Mouse (Mus musculus) CD4-positive, CD25-positive, alpha-beta regulatory T cell, adult 2 months (primary cell): ENCODE data around the gene Dctn3.
"Not testable (repeated sequence)": the region's sequence is repeated elsewhere in the genome, so short reads cannot be mapped to it uniquely, and the experiment has no call there.

Experiments used
- DNase-seq: peaks from one replicate; pipeline ENCODE4 v3.0.0-alpha.2; 2012; ENCODE audit warnings: low read depth, low spot score

Dctn3 gene

GRCm38 (mm10) chr4:41699783-41700182 lies 23.2 kb downstream of the Dctn3 start, which contains the start of gene Il11ra1:
Gene Il11ra1 (plus strand): TSS chr4:41699989.
- not testable (repeated sequence) for DNase-seq

GRCm38 (mm10) chr4:41698421-41699016 lies 24.5 kb downstream of the Dctn3 start:
- not testable (repeated sequence) for DNase-seq

DNA sequence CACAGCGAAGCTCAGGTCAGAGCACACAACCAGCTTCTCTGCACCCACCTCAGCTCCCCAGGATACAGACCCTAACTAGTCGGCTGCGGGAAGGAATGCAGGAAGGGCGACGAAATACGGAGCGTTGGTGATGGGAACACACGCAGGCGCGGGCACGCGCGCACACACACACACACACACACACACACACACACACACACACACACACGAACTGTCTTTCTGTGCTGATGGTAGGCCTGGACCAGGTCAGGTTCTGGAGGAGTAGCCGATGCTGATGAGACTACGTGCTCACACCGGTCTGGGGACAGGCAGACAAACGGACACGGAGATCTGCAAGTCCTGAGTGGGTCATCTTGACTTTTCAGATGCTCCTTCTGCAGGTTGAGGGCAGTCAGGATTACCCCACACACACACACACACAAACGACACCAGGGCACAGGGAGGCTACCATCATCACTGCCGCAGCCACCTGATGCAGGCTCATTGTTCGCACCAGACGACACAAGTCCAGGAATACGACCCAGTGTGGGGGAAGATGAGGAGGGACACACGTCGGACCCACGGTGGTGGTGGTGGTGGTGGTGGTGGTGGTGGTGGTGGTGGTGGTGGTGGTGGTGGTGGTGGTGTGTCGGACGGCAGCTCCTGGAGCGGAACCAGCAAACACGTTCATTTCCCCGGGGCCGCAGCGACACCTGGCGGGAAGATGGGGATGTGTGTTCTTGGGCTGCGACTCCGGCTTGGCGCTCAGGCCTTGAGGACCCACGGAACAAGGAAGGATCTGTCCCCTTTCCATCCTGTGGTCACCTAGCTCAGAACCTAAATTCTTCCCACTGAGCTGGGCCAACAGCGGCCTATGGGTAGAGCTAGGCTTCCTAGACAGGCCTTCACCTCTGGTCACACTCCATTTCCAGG lies 25.8 kb downstream of the Dctn3 start, which contains the start of gene Cntfr:
Gene Cntfr, minus strand, starts transcription at position 160 of the 912 bp plus-strand sequence.
- peak; percentile 82 for DNase-seq

- DNase-seq: not testable (repeated sequence)
Measured at GRCm38 (mm10) chr4:41696452-41696851, 26.5 kb downstream of the Dctn3 start.

- DNase-seq: not testable (repeated sequence)
Measured at GRCm38 (mm10) chr4:41695800-41696199, 27.2 kb downstream of the Dctn3 start.

DNA sequence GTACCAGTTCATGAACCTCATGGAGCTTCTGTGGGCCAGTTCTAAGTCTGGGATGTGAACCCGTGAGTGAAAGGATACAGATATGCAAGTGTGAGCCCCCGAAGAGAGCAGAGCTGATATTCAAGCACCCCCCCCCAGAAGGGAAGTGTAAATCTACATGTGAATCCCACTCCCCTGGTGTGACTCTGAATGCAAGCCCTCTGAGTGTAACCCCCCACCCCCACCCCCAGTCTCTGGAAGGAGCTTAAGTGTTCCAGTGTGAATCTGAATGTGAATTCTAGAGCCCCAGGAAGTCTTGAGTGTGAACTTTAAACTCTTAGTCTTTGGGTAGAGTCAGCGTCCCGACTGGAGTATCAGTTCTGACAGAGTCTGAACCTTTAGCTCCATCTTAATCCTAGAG lies 29.5 kb downstream of the Dctn3 start:
- DNase-seq: not testable (repeated sequence)

DNA sequence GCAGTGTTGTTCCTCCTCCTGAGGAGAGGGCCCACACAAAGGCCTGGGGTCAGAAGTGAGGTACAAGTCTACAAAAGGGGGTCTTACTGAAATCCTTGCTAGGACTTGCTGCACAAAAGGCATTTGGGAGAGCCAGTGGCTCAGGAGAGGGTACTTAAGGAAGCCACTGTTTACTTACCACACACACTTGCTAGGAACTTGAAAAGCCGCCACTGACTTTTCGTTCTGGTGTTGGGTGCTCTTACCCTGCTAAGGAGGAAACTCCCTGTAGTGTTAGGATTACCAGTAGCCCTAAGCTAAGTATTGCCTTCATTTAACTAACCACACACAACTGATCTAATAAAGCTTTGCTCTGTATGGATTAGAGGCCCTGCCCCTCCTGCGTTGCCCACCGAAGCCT lies 33.0 kb downstream of the Dctn3 start:
- DNase-seq: not testable (repeated sequence)

GRCm38 (mm10) chr4:41688562-41688961 lies 34.4 kb downstream of the Dctn3 start:
- DNase-seq: not testable (repeated sequence)

DNA sequence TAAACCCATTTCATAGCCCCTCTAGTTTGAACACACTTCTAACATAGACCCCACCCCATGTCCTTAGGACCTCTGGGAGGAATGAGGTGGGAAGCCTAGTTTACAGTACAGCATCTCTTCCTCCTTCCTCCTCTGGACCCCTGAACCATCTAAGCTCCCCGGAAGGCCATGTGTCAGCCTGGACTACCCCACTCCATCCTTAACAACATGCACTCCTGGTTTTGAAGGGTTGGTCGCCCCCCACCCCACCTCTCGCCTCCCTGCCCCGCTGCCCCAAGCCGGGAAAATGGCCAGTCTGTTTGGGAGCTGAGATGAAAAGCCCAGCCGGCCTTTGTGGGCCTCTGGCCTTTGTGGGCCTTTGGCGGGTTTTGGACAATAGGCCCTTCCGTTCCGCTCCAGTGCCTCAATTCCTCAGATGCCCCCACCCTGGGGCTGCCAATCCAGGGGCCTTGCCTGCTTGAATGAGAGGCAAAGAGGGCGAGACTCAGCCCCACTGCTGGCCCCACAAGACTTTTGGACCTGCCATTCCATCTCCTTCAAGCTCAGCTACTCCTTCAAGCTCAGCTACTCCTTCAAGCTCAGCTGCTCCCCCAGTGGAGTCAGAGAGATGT lies 37.0 kb downstream of the Dctn3 start:
- not testable (repeated sequence) for DNase-seq

- DNase-seq: not testable (repeated sequence)
Measured at GRCm38 (mm10) chr4:41684931-41685453, 38.0 kb downstream of the Dctn3 start.

DNA sequence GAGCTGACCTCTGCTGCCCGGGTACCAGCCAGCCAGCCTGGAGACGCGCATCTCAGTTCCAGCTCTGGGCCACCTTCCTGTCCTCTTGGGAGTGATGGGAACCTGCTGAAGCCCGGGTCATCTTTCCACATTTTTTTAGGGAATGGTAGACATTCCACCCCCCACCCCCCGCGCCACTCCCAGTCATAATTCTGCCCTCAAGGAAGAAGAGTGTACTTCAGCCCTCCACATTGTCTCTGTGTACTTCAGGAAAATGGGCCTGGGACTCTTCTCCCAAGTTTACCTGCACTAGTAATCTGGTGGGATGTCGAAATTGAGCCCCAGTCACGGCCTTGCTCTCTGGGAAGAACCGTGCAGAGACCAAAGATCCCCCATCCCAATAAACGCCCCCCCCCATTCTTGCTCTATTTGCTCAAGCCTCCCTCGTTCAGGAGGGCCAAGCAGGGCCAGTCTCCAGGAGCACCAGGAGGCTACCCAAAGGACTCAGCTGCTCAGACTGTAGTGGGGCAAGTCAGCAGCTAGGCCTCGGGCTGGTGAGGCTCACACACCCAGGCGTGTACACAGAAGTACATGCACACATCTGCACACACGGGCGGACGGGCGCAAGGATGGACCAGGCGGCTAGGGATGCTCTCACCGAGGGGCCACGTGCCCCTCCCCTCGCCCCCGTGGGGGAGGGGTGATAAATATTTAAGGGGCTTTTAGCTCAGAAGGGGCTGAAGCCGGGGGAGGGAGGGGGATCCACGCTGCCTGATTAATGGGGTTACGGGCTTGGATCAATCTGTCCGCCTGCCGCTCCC lies 38.6 kb downstream of the Dctn3 start:
- not testable (repeated sequence) for DNase-seq

DNA sequence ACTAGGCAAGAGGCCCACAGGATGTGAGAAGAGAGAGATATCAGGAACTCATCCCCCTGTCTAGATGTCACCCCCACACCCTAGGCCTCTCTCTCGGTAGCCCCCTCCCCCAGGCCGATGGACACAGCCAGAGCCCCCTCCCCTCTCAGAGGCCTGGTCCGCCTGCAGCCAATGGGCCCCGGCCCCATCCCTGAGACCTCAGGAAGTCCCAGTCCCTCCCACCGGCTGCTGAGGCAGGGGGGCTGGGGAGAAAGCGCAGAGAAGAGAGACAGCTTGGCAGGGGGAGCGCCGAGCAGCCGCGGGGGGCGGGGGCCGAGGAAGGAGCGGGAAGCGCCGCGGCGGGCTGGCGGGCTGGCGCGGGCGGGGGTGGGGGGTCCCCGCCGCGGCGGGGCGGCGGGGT lies 39.7 kb downstream of the Dctn3 start:
- DNase-seq: not testable (repeated sequence)

- no peak for DNase-seq
Measured at GRCm38 (mm10) chr4:41682789-41683188, 40.2 kb downstream of the Dctn3 start.

DNA sequence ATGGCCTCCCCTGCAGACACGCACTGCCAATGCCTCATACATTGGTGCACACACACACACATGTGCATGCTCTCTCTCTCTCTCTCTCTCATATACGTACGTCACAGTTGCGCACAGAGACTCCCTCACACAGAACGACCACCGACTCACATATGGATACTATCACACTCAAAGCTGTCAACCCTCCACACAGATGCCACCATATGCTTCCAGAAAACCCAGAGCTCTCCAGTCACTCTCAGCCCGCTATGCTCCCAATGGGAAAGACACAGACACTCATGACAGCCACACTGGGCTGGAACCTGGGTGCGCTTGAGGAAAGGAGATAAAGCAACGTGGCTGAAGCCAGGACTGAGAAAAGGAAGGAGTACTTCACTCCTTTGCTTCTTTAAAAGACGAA lies 41.0 kb downstream of the Dctn3 start:
- no peak for DNase-seq

- no peak for DNase-seq
Measured at GRCm38 (mm10) chr4:41681176-41681575, 41.8 kb downstream of the Dctn3 start.

- no peak for DNase-seq
Measured at GRCm38 (mm10) chr4:41679291-41679690, 43.7 kb downstream of the Dctn3 start.

- DNase-seq: no peak
Measured at GRCm38 (mm10) chr4:41678863-41679262, 44.1 kb downstream of the Dctn3 start.

- no peak for DNase-seq
Measured at GRCm38 (mm10) chr4:41677006-41677629, 45.9 kb downstream of the Dctn3 start.

- no peak for DNase-seq
Measured at GRCm38 (mm10) chr4:41676248-41677005, 46.5 kb downstream of the Dctn3 start.

GRCm38 (mm10) chr4:41673186-41673585 lies 49.8 kb downstream of the Dctn3 start:
- DNase-seq: no peak
